Mouse (Mus musculus): ENCODE measurements around the gene Htra3. TPM values are rescaled to one million over a fixed set of nuclear protein-coding genes. Genes with fewer than 3 reads are reported as not detected.
A peak's percentile ranks its signal among the peaks of the same experiment; 100 is the strongest.

The Htra3 gene
- total RNA-seq, 2 experiments from 2014 or later, result 69.0 to 86.6 TPM

DNA sequence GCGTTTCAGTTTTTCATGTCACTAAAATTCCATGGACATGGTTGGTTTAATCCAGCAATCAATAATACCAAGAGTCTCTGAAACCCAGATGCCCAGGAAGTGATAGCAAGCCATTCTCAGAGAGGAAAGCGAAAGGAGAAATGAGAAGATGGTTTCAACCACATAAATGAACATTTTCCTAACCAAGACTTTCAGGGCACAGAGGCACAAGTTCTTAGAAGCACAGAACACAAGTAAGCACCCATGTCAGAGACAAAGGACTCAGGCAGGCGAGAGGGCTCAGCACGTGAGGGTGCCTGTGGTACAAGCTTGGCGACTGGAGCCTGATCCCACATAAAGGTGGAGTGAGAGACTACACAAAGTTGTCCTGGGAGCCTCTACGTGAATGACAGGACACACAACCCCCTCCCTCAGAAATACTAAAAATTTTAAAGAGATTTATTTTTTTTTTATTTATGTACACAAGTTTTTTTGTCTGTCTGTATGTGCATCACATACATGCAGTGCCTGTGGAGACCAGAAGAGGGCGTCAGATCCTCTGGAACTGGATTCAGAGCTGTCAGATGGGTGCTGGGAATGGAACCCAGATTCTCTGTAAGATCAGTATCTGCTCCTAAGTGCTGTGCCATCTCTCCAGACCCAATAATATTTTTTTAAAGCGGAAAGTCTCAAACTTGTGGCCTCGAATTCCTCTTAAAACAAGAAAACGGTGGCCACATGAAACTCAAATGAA, 23.7 kb downstream of the Htra3 start:
- intact Hi-C loops (cut with DNase I), result no loop called here
- no peak for DNase-seq

GRCm38 (mm10) chr5:35653743-35654395, 25.7 kb downstream of the Htra3 start:
- intact Hi-C loops (cut with DNase I), result no loop called here
- DNase-seq, result peak; percentile 56 to 65

- intact Hi-C loops (cut with DNase I), result no loop called here
- no peak for DNase-seq
Observed at GRCm38 (mm10) chr5:35652872-35653271, 26.7 kb downstream of the Htra3 start.

DNA sequence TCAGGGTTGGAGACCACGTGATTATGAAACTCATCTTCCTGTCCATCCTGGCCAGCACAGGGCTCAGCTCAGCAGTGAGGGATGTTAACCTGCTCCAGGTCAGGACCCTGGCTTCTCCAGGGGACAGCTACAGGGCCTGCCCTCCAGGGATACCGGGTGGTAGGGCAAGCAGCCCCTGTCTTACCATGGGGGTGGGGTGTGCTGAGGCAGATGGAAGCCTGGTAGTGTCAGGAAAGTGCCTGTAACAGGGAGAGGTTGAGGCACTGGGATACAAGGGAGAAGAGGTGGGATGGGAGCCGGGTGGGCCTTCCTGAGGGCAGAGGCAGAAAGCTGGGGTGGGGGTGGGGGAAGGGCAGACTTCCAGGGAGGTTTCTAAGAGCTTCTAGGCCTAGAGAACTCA, 27.3 kb downstream of the Htra3 start:
- intact Hi-C loops (cut with DNase I), result no loop called here
- no peak for DNase-seq

GRCm38 (mm10) chr5:35648230-35648629, 31.4 kb downstream of the Htra3 start:
- no peak for DNase-seq
- intact Hi-C loops (cut with DNase I), result no loop called here

GRCm38 (mm10) chr5:35647562-35647961, 32.0 kb downstream of the Htra3 start:
- peak; percentile 70 to 72 for DNase-seq

DNA sequence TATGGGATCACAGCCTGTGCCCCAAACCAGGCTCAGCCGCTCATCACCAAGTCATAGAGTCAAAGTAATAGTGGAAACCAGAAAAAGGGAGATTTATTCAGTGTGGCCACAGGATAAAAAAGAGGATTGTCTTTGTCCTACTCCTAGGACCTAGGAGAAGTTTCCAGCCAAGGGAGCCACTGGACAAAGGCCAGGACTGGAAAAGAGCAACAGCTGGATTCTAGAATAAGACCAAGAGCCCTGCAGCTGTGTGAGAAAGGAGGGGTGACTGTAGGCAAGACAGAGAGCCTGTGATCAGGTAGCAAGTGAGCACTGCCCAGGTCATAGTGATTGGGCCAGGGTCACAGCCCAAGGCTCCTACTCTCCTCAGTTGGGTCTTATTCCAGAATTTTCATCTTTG, 32.7 kb downstream of the Htra3 start:
- DNase-seq, result peak; percentile 71 to 72
- intact Hi-C loops (cut with DNase I), result no loop called here

More at GRCm38 (mm10) chr5:35647562-35647961, 32.0 kb downstream of the Htra3 start:
- intact Hi-C loops (cut with DNase I), result no loop called here

- DNase-seq, result peak in 1 of 2 experiments; percentile 43
- intact Hi-C loops (cut with DNase I), result no loop called here
Observed at GRCm38 (mm10) chr5:35645938-35646493, 33.6 kb downstream of the Htra3 start.

GRCm38 (mm10) chr5:35644082-35644481, 35.5 kb downstream of the Htra3 start:
- no peak for DNase-seq
- intact Hi-C loops (cut with DNase I), result no loop called here

DNA sequence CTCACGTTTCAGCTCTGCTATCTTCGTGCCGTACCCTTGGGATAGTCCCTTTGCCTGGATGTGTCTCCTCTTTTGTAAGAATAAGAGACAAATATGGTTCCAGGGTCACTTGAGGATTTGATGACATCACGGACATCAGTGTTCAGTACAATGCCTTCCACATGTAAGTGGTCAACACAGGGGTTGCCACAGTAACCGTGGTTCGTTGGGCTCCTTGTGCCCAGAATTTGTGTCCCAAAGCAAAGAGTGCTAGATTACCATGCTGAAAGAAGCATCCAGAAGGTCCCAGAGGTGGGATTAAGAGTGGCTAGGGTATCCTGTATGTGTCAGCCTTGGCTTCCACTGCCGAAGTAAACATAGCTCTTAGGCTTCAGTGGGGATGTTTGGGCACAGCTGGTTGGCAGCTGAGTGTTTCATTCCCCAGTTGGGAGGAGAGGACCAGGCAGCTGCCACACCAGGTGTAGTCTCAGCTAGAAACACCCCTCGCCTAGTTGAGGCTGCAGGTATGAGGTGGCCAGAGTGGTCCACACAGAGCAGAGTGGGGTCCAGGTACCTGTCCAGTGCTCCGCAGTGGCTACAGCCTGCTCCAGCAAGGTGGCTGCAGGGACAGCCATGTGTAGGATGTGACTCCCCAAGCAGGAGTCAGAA, 36.1 kb downstream of the Htra3 start:
- DNase-seq, result no peak
- intact Hi-C loops (cut with DNase I), result no loop called here

DNA sequence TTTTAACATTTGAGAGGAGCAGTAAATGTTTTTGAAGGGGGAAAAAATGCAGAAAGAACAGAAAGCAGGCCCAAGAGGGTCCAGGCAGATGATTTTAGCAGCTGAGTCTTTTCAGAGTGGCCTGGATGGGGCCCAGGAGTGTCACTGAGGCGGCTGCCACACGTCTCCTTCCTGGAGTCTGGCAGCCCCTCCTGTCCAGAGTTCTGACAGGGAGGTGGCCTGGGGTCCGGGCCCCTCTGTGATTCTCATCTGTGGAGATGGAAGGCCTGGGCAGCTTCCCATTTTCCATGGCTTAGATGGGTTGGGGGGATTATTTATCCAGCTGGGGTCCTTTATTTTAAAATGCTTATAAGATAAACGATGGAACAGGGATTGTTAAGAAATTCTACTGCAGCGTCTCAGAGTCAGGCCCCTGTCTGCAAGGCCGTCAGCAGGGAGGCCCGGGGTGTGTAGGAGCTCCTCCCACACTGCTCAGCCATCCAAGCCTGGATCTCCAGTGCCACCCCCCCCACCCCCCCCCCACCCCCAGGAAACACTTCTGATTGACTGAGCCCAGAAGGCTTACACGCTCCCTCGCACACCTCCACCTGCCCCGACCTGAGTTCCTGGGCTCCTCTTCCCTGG, 37.5 kb downstream of the Htra3 start:
- peak; percentile 64 to 69 for DNase-seq
- intact Hi-C loops (cut with DNase I), result no loop called here

DNA sequence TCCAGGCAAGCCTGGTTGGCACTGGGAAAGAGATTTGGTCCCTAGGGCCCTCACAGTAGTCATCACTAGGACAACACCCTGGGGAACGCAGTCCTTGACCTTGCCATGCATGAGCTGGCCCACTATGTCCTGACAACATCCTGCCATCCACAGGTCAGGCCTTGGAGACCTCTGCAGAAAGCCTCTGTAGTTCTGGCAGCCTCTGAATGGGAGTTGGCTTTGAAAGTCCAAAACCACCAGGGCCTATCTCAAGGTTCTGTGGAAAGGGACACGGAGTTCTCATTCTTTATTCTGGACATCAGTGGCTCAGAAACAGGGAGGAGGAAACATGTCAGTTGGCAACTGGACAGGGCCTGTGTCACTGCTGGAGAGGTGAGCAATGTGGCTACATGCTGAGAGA, 43.6 kb downstream of the Htra3 start:
- intact Hi-C loops (cut with DNase I), result no loop called here
- DNase-seq, result peak; percentile 68 to 78

DNA sequence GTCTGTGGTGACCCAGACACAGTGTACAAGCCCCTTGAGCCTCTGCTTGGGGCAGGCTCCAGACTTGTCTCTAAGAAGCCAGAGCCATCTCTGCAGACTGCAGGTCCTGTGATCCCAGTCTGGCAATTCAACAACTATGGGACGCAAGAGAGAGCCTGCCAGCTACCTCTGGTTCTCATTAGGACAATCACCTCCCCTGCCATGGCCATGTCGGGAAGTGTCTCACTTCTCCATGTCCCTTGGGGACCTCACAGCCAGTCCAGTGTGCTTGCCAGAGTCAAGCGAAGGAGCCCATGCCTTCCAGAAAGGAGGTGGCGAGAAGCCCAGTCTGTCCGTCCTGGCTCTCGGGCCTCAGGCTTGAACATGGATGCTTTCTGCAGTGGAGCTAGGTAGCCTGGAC, 46.7 kb downstream of the Htra3 start:
- peak in 1 of 2 experiments; percentile 56 for DNase-seq
- intact Hi-C loops (cut with DNase I), result no loop called here

GRCm38 (mm10) chr5:35631755-35632154, 47.8 kb downstream of the Htra3 start:
- intact Hi-C loops (cut with DNase I), result no loop called here
- no peak for DNase-seq

GRCm38 (mm10) chr5:35631224-35631623, 48.4 kb downstream of the Htra3 start:
- intact Hi-C loops (cut with DNase I), result no loop called here
- no peak for DNase-seq

GRCm38 (mm10) chr5:35630706-35631105, 48.9 kb downstream of the Htra3 start:
- DNase-seq, result no peak
- intact Hi-C loops (cut with DNase I), result no loop called here

- no peak for DNase-seq
- intact Hi-C loops (cut with DNase I), result no loop called here
Observed at GRCm38 (mm10) chr5:35629333-35629732, 50.2 kb downstream of the Htra3 start.

GRCm38 (mm10) chr5:35628685-35629084, 50.9 kb downstream of the Htra3 start:
- intact Hi-C loops (cut with DNase I), result no loop called here
- peak; percentile 87 to 90 for DNase-seq

GRCm38 (mm10) chr5:35627307-35627840, 52.2 kb downstream of the Htra3 start:
- intact Hi-C loops (cut with DNase I), result no loop called here
- DNase-seq, result no peak

DNA sequence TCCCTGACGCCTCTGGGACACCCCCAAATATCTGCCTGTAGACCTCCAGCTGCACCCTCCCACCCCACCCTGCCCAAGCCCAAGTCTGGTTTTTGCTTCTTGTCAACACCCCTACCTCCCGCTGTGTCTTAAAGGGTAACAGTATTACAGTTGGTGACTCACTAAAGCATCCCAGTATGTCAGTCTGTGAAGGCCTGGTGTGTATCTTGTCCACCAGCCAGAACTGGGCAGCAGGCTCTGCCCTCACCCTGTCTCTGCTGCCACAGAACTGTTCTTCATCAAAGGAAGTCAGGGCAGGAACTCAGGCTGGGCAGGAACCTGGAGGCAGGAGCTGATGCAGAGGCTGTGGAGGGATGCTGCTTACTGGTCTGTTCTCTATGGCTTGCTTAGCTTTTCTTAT, 53.2 kb downstream of the Htra3 start:
- intact Hi-C loops (cut with DNase I), result no loop called here
- no peak for DNase-seq

DNA sequence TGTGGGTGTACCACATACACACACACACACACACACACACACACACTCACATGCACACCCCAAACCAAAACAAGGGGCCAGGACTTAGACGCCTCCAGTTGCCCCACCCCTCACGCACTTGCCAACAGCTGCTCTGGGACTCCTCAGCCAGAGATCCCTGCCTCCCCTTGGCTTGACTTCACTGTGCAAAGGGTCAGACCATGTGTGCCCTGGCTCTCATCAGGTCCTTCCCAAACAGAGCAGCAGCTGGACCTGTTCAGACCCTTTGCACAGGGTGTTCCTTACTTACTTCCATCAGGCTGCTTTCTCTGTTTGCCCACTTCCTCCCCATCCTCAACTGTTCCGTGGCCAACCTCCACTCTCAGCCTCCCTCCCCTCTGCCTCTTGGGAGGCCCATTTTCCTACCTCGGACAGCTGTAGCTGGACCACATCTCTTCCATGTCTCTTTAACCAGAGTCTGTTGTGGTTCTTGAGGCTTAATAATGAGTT, 54.8 kb downstream of the Htra3 start:
- DNase-seq, result peak; percentile 85 to 88
- intact Hi-C loops (cut with DNase I), result no loop called here
